8 mouse cellular contexts compared by ENCODE assay signal in the genomic region with DNA sequence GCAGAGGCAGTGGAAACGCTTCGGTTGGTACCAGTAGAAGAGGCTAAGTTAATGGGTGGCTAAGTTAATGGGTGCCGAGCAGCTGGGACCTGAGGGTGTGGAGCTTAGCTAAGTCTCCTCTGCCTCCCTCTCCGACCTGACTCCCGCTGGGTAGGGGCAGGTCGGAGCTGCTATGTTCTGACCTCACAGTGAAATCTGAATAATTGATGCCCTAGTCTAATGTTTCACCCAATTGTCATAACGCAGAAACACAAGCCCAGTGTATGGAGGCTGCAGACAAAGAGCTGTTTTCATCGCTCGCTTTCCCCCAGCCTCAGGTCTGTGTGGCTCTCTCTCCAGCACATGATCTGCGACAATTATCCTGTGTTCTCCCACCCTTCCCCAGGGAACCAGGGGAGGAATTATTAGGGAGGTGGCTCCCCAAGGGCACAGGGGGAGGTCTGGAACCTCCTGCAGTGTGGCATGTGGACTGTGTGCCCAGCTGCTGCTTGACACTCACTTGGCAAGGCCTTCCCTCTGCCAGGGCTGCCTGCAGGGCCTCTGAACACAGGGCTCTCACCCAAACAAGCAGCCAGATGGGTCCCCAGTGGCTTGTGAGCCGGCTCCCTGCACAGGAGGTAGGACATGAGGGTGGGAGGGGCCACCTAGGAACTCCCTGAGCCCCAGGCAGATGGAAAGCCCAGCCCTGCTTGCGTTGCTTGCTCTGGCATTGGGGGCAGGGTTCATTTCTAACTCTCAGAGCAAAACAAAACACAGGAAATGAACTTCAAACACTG. TPM values are rescaled to one million over a fixed set of nuclear protein-coding genes. Genes with fewer than 3 reads are reported as not detected.
DNase-seq lines count a peak whose midpoint lies in the region; ATAC-seq lines count a peak whose summit lies in the region.

No protein-coding gene starts in this region.

- H3K36me3 ChIP-seq in embryonic facial prominence, embryonic 11.5 days (replicated peaks; ENCODE audit: control insufficient read depth, insufficient read depth, low read depth, low read length): no peaks in the 10 kb centered on the region
- H3K36me3 ChIP-seq in hindbrain, embryonic 15.5 days: no peaks in the 10 kb centered on the region

- no peaks in the 10 kb centered on the region for H3K9me3 ChIP-seq in embryonic facial prominence, embryonic 11.5 days (replicated peaks; ENCODE audit: control insufficient read depth, low read length)
- H3K9me3 ChIP-seq in hindbrain, embryonic 15.5 days: no peaks in the 10 kb centered on the region

- WGBS in embryonic facial prominence, embryonic 11.5 days: 15% methylated on average over 12 of the region's 12 CpGs
- 9% methylated on average over 12 of the region's 12 CpGs for WGBS in hindbrain, embryonic 15.5 days

- no peak overlapping the region for H3K4me3 ChIP-seq in embryonic facial prominence, embryonic 11.5 days (ENCODE audit: low read depth, low read length)
- no peak overlapping the region for H3K4me3 ChIP-seq in hindbrain, embryonic 15.5 days

- no peaks in the 10 kb centered on the region for H3K27me3 ChIP-seq in embryonic facial prominence, embryonic 11.5 days (ENCODE audit: control insufficient read depth, insufficient read depth, low read length)
- no peaks in the 10 kb centered on the region for H3K27me3 ChIP-seq in hindbrain, embryonic 15.5 days

- H3K27ac ChIP-seq in embryonic facial prominence, embryonic 11.5 days (replicated peaks; ENCODE audit: low read depth, low read length): peak overlapping the region; percentile 62; the same call in 1 of the 2 replicates
- peak overlapping the region; percentile 78 for H3K27ac ChIP-seq in hindbrain, embryonic 15.5 days (replicated peaks)

- peak; percentile 28 for DNase-seq in ovary, postnatal 36 days (ENCODE audit: low spot score)
- DNase-seq in ovary, adult 18-20 months (ENCODE audit: low spot score): no peak
- peak; percentile 45 for DNase-seq in embryonic facial prominence, embryonic 11.5 days (ENCODE audit: low spot score)
- peak; percentile 94 for DNase-seq in layer of hippocampus, adult 9-11 months
- DNase-seq in lung, postnatal 10 days: peak; percentile 44
- DNase-seq in right cerebral cortex, postnatal 10 days (ENCODE audit: low spot score in 2 of 2): peak; percentile 74 to 80
- DNase-seq in urinary bladder, postnatal 10 days (ENCODE audit: low spot score): no peak

- peak overlapping the region; percentile 39 for H3K9ac ChIP-seq in embryonic facial prominence, embryonic 11.5 days (replicated peaks; ENCODE audit: low read length)
- 0 out of 2 replicates have a peak overlapping the region, but pooled peaks have one; percentile 18 for H3K9ac ChIP-seq in hindbrain, embryonic 15.5 days

- peak overlapping the region; percentile 13 for H3K4me2 ChIP-seq in embryonic facial prominence, embryonic 11.5 days (ENCODE audit: low read depth, low read length)
- no peak overlapping the region for H3K4me2 ChIP-seq in hindbrain, embryonic 15.5 days

- no peaks in the 10 kb centered on the region for H3K4me1 ChIP-seq in embryonic facial prominence, embryonic 11.5 days (ENCODE audit: control insufficient read depth, insufficient read depth, low read length)
- peaks cover 14% of the 10 kb centered on the region for H3K4me1 ChIP-seq in hindbrain, embryonic 15.5 days (replicated peaks)

- ATAC-seq in embryonic facial prominence, embryonic 11.5 days (replicated peaks; ENCODE audit: insufficient number of reproducible peaks, low FRiP score, low TSS enrichment, low read depth): peak; percentile 80
- ATAC-seq in hindbrain, embryonic 15.5 days (ENCODE audit: low FRiP score, low read depth): peak; percentile 83

RNA-seq across cellular contexts. Expression of gene Klf13, which starts 47.9 kb away (rescaled TPM):
- polyA plus RNA-seq in embryonic facial prominence, embryonic 11.5 days (2014; fragmentation: Nextera tagmentation; extraction: Ambion mirVana): 19.9 and 20.3 TPM in 2 replicates
- 24.7 and 26.8 TPM in 2 replicates for polyA plus RNA-seq in hindbrain, embryonic 15.5 days (2015; fragmentation: Nextera tagmentation; extraction: Ambion mirVana)

Comparison
In these comparisons a context has a peak if more than half of its experiments do, and no peak if none do; other contexts are left out.
1. DNase-seq: peak in ovary, postnatal 36 days (single experiment), embryonic facial prominence, embryonic 11.5 days (single experiment), layer of hippocampus, adult 9-11 months (single experiment), lung, postnatal 10 days (single experiment) and right cerebral cortex, postnatal 10 days (2 of 2); none in ovary, adult 18-20 months (single experiment) and urinary bladder, postnatal 10 days (single experiment).